Mouse (Mus musculus) kidney, adult 2 months (tissue): ENCODE measurements at regions not wholly inside any gene's neighbourhood (a gene's known extent, or its start where the extent isn't known, plus 50 kb on each side); places are given as distances from the start of the nearest gene placed in this dataset.
A peak's percentile ranks its signal among the peaks of the same experiment; 100 is the strongest.

Experiments used
- DNase-seq: peaks from one replicate; pipeline ENCODE4 v3.0.0; 2021
- H3K27ac ChIP-seq: fragments of 200-500 bp; 2 replicates; pipeline ENCODE4 v1.5.1; 2012; ENCODE audit warnings: low read depth, low read length, control low read depth, inconsistent platforms; ENCODE audit not compliant: insufficient read depth
- H3K27me3 ChIP-seq: fragments of 200-500 bp; replicated peaks from 2 replicates; pipeline ENCODE4 v1.6.1; 2012; ENCODE audit warnings: mild to moderate bottlenecking, moderate library complexity, low read length, inconsistent platforms; ENCODE audit not compliant: control insufficient read depth, insufficient read depth
- H3K36me3 ChIP-seq: fragments of 200-500 bp; 2 replicates; pipeline ENCODE4 v1.6.1; 2012; ENCODE audit warnings: mild to moderate bottlenecking, moderate library complexity, low read length, inconsistent platforms; ENCODE audit not compliant: control insufficient read depth, insufficient read depth
- H3K4me1 ChIP-seq: fragments of 200-500 bp; 2 replicates; pipeline ENCODE4 v1.6.1; 2011; ENCODE audit warnings: low read length; ENCODE audit not compliant: control insufficient read depth, insufficient read depth
- H3K4me3 ChIP-seq: fragments of 200-500 bp; 2 replicates; pipeline ENCODE4 v1.5.1; 2011; ENCODE audit warnings: mild to moderate bottlenecking, low read depth, low read length, control low read depth; ENCODE audit not compliant: insufficient read depth
- CTCF ChIP-seq: fragments of 200-500 bp; conservative IDR thresholded peaks from 2 replicates; pipeline ENCODE4 v1.5.1; 2011; ENCODE audit warnings: low read depth, mild to moderate bottlenecking, control low read depth, low read length, moderate library complexity, mixed read lengths; ENCODE audit not compliant: insufficient read depth, insufficient read length
- POLR2A ChIP-seq: fragments of 200-500 bp; IDR thresholded peaks from one replicate; pipeline ENCODE4 v1.6.1; 2011; ENCODE audit warnings: low read depth, low read length, control low read depth
- WGBS: fragments of 180-500 bp; shearing (Covaris S2); methylation state at CpG from one replicate; pipeline ENCODE4 v1.1.7; 2018; 5-methylcytosine and 5-hydroxymethylcytosine counted together

GRCm38 (mm10) chr15:59230536-59230935, 341.4 kb downstream of the Gm49356 start:
- peak; percentile 77 for DNase-seq
- peak overlapping the region; percentile 35; the same call in 1 of the 2 replicates for H3K27ac ChIP-seq
- H3K36me3 ChIP-seq = no peaks in the 10 kb centered on the region
- peaks cover 4% of the 10 kb centered on the region; the same call in 1 of the 2 replicates for H3K4me1 ChIP-seq
- no peak for TF ChIP-seq POLR2A
- no peak for TF ChIP-seq CTCF
- H3K27me3 ChIP-seq = no peaks in the 10 kb centered on the region
- no peak overlapping the region for H3K4me3 ChIP-seq

- Histone ChIP-seq H3K4me3 (no peak overlapping the region), H3K36me3 (no peaks in the 10 kb centered on the region), H3K4me1 (peaks cover 4% of the 10 kb centered on the region; the same call in 1 of the 2 replicates), H3K27ac (peak overlapping the region; percentile 77), H3K27me3 (no peaks in the 10 kb centered on the region)
- DNase-seq = no peak
- 63% methylated on average over 1 of the region's 1 CpGs for WGBS
- TF ChIP-seq CTCF = no peak
- no peak for TF ChIP-seq POLR2A
These were observed 342.6 kb downstream of the Gm49356 start for GRCm38 (mm10) chr15:59231703-59232102.

GRCm38 (mm10) chr15:59232290-59232689, 343.2 kb downstream of the Gm49356 start:
- peak; percentile 90 for DNase-seq
- Histone ChIP-seq H3K27me3 (no peaks in the 10 kb centered on the region), H3K4me1 (peaks cover 4% of the 10 kb centered on the region; the same call in 1 of the 2 replicates), H3K36me3 (no peaks in the 10 kb centered on the region), H3K27ac (peak overlapping the region; percentile 77), H3K4me3 (no peak overlapping the region)
- 47% methylated on average over 5 of the region's 5 CpGs for WGBS
- TF ChIP-seq CTCF = no peak
- TF ChIP-seq POLR2A = no peak

GRCm38 (mm10) chr15:59237446-59238161, 348.5 kb downstream of the Gm49356 start:
- Histone ChIP-seq H3K36me3 (no peaks in the 10 kb centered on the region), H3K4me1 (no peaks in the 10 kb centered on the region), H3K27me3 (no peaks in the 10 kb centered on the region), H3K4me3 (no peak overlapping the region), H3K27ac (no peak overlapping the region)
- 84% methylated on average over 6 of the region's 6 CpGs for WGBS
- no peak for TF ChIP-seq POLR2A
- no peak for TF ChIP-seq CTCF
- DNase-seq = no peak

- no peak overlapping the region for H3K27ac ChIP-seq
- WGBS = 90% methylated on average over 7 of the region's 7 CpGs
- H3K36me3 ChIP-seq = no peaks in the 10 kb centered on the region
- no peak for DNase-seq
- H3K4me3 ChIP-seq = no peak overlapping the region
- TF ChIP-seq CTCF (no peak), POLR2A (no peak)
- H3K27me3 ChIP-seq = no peaks in the 10 kb centered on the region
- H3K4me1 ChIP-seq = 0 out of 2 replicates have a peak, but pooled peaks cover 2% of the 10 kb centered on the region
These were observed 352.7 kb downstream of the Gm49356 start for GRCm38 (mm10) chr15:59241752-59242151.

GRCm38 (mm10) chr15:59245927-59246649, 357.0 kb downstream of the Gm49356 start:
- 55% methylated on average over 4 of the region's 4 CpGs for WGBS
- peak; percentile 73 for DNase-seq
- no peaks in the 10 kb centered on the region for H3K36me3 ChIP-seq
- no peaks in the 10 kb centered on the region for H3K27me3 ChIP-seq
- H3K4me3 ChIP-seq = no peak overlapping the region
- H3K4me1 ChIP-seq = 0 out of 2 replicates have a peak, but pooled peaks cover 2% of the 10 kb centered on the region
- H3K27ac ChIP-seq = peak overlapping the region; percentile 51
- TF ChIP-seq CTCF (no peak), POLR2A (no peak)

GRCm38 (mm10) chr15:59248477-59249260, 359.6 kb downstream of the Gm49356 start:
- no peaks in the 10 kb centered on the region for H3K36me3 ChIP-seq
- no peak for TF ChIP-seq CTCF
- no peak for TF ChIP-seq POLR2A
- DNase-seq = peak; percentile 8
- H3K27ac ChIP-seq = peak overlapping the region; percentile 38
- WGBS = 56% methylated on average over 12 of the region's 12 CpGs
- H3K4me3 ChIP-seq = no peak overlapping the region
- no peaks in the 10 kb centered on the region for H3K27me3 ChIP-seq
- H3K4me1 ChIP-seq = 0 out of 2 replicates have a peak, but pooled peaks cover 2% of the 10 kb centered on the region
